8 mouse cellular contexts compared by ENCODE assay signal in the genomic region with DNA sequence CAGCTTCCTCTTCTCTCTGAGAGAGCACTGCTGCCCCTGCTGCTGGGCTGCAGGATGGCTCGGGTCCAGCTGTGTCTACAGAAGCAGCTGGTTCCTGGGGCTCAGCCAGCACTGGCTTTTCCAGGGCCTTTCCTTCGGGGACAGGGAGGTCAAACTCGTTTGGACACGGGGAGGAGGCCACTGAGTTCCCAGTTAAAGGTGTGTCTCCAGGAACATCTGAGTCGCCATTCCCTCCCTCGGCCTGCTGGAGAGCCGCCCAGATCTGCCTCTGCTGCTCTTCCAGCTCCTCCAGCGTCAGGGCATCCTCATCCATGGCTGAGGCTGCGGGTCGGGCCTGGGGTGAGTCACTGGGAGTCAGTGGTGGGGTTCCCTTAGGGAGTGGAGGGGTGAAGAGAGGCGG. TPM values are rescaled to one million over a fixed set of nuclear protein-coding genes. Genes with fewer than 3 reads are reported as not detected.
A peak's percentile ranks its signal among the peaks of the same experiment; 100 is the strongest.
DNase-seq lines count a peak whose midpoint lies in the region; ATAC-seq lines count a peak whose summit lies in the region.
"Had no signal": no experiment of that assay in that cellular context is flagged by ENCODE, and none has a peak within 500 bp of the region (broad histone marks: within the 10 kb centered on the region; RNA-seq: fewer than 3 reads in every experiment).

No protein-coding gene starts in this region.

- H3K27ac ChIP-seq in midbrain, embryonic 14.5 days (replicated peaks; ENCODE audit: low read depth, low read length) = no peak overlapping the region
- no peak overlapping the region for H3K27ac ChIP-seq in midbrain, embryonic 16.5 days (ENCODE audit: low read length)
- 0 out of 2 replicates have a peak overlapping the region, but pooled peaks have one; percentile 36 for H3K27ac ChIP-seq in limb, embryonic 10.5 days
- H3K27ac ChIP-seq: neural tube, embryonic 12.5 days had no signal

- no peaks in the 10 kb centered on the region for H3K27me3 ChIP-seq in midbrain, embryonic 14.5 days (ENCODE audit: control insufficient read depth, insufficient read depth, low read length)
- H3K27me3 ChIP-seq in midbrain, embryonic 16.5 days (ENCODE audit: control insufficient read depth, insufficient read depth, low read depth, low read length) = no peaks in the 10 kb centered on the region
- H3K27me3 ChIP-seq in limb, embryonic 10.5 days (ENCODE audit: low read depth, poor library complexity, severe bottlenecking) = no peaks in the 10 kb centered on the region
- H3K27me3 ChIP-seq: neural tube, embryonic 12.5 days had no signal

- peak; percentile 31 for DNase-seq in midbrain, embryonic 14.5 days
- DNase-seq in fibroblast of lung, adult 2 months (ENCODE audit: low read depth) = peak; percentile 40
- peak; percentile 85 to 87 for DNase-seq in heart, postnatal 14 days
- no peak for DNase-seq in limb, embryonic 10.5 days (ENCODE audit: low spot score)
- DNase-seq in thymus, postnatal 10 days (ENCODE audit: low spot score in 2 of 2) = no peak

- 81% methylated on average over 11 of the region's 11 CpGs for WGBS in midbrain, embryonic 14.5 days
- 75% methylated on average over 11 of the region's 11 CpGs for WGBS in midbrain, embryonic 16.5 days
- 79% methylated on average over 11 of the region's 11 CpGs for WGBS in limb, embryonic 10.5 days

- no peak overlapping the region for H3K4me2 ChIP-seq in midbrain, embryonic 14.5 days (ENCODE audit: low read length)
- no peak overlapping the region for H3K4me2 ChIP-seq in midbrain, embryonic 16.5 days (ENCODE audit: low read length)
- H3K4me2 ChIP-seq: neural tube, embryonic 12.5 days had no signal

- H3K9ac ChIP-seq in midbrain, embryonic 14.5 days (replicated peaks; ENCODE audit: low read length) = no peak overlapping the region
- H3K9ac ChIP-seq in midbrain, embryonic 16.5 days (ENCODE audit: low read depth, low read length) = no peak overlapping the region
- H3K9ac ChIP-seq: neural tube, embryonic 12.5 days had no signal

- H3K4me1 ChIP-seq in midbrain, embryonic 14.5 days (ENCODE audit: control insufficient read depth, insufficient read depth, low read length) = no peaks in the 10 kb centered on the region
- no peaks in the 10 kb centered on the region for H3K4me1 ChIP-seq in midbrain, embryonic 16.5 days (ENCODE audit: control insufficient read depth, insufficient read depth, low read length)
- H3K4me1 ChIP-seq in limb, embryonic 10.5 days = no peaks in the 10 kb centered on the region
- H3K4me1 ChIP-seq: neural tube, embryonic 12.5 days had no signal

- intact Hi-C loops in heart, postnatal 14 days (cut with DNase I) = loop anchor here (1.0 to 5.0 kb wide), 2 partner anchors 74 to 207 kb away; a partner anchor contains a TSS

- no peak overlapping the region for H3K4me3 ChIP-seq in midbrain, embryonic 14.5 days (replicated peaks; ENCODE audit: low read depth, low read length)
- no peak overlapping the region for H3K4me3 ChIP-seq in midbrain, embryonic 16.5 days (ENCODE audit: low read depth, low read length)
- no peak overlapping the region for H3K4me3 ChIP-seq in limb, embryonic 10.5 days
- H3K4me3 ChIP-seq: neural tube, embryonic 12.5 days had no signal

- H3K36me3 ChIP-seq in midbrain, embryonic 14.5 days (ENCODE audit: control insufficient read depth, insufficient read depth, low read length) = peaks cover 82% of the 10 kb centered on the region
- H3K36me3 ChIP-seq in midbrain, embryonic 16.5 days (ENCODE audit: control insufficient read depth, insufficient read depth, low read length) = peaks cover 37% of the 10 kb centered on the region
- peaks cover 88% of the 10 kb centered on the region for H3K36me3 ChIP-seq in limb, embryonic 10.5 days

- H3K9me3 ChIP-seq in midbrain, embryonic 14.5 days (ENCODE audit: control insufficient read depth, low read length) = no peaks in the 10 kb centered on the region
- no peaks in the 10 kb centered on the region for H3K9me3 ChIP-seq in midbrain, embryonic 16.5 days (replicated peaks; ENCODE audit: control insufficient read depth, low read length, poor library complexity, severe bottlenecking)
- no peaks in the 10 kb centered on the region for H3K9me3 ChIP-seq in limb, embryonic 10.5 days (replicated peaks)
- H3K9me3 ChIP-seq: neural tube, embryonic 12.5 days had no signal

- no peak for ATAC-seq in midbrain, embryonic 14.5 days (ENCODE audit: low FRiP score, low TSS enrichment)
- ATAC-seq in midbrain, embryonic 16.5 days = no peak
- ATAC-seq in activated CD4-positive, CD25-positive, alpha-beta regulatory T cell, adult 4 months = no peak

RNA-seq across cellular contexts. Expression of a gene that starts 16.2 kb away (rescaled TPM):
- 73.0 and 75.1 TPM in 2 replicates for polyA plus RNA-seq in midbrain, embryonic 14.5 days (2014; fragmentation: Nextera tagmentation; extraction: Ambion mirVana)
- 86.1 and 93.6 TPM in 2 replicates for polyA plus RNA-seq in midbrain, embryonic 16.5 days (2015; fragmentation: Nextera tagmentation; extraction: Ambion mirVana)
- 100 to 1,000 TPM; 118 to 125 TPM for total RNA-seq in heart, postnatal 14 days (2021)
- 46.3 and 48.7 TPM in 2 replicates for polyA plus RNA-seq in limb, embryonic 10.5 days (2016; fragmentation: Nextera tagmentation; extraction: Ambion mirVana)
- 10 to 100 TPM; 43.3 to 49.8 TPM for polyA plus RNA-seq in activated CD4-positive, CD25-positive, alpha-beta regulatory T cell, adult 4 months (2017; shearing (Covaris generic))

RNA-seq across cellular contexts. Expression of a gene that starts 20.3 kb away (rescaled TPM):
- 56.5 and 80.0 TPM in 2 replicates for polyA plus RNA-seq in midbrain, embryonic 14.5 days (2014; fragmentation: Nextera tagmentation; extraction: Ambion mirVana)
- 70.5 and 76.7 TPM in 2 replicates for polyA plus RNA-seq in midbrain, embryonic 16.5 days (2015; fragmentation: Nextera tagmentation; extraction: Ambion mirVana)
- total RNA-seq in heart, postnatal 14 days (2021) = 10 to 100 TPM; 30.9 to 35.7 TPM
- polyA plus RNA-seq in limb, embryonic 10.5 days (2016; fragmentation: Nextera tagmentation; extraction: Ambion mirVana) = 98.1 and 111 TPM in 2 replicates
- 10 to 100 TPM; 55.2 to 55.4 TPM for polyA plus RNA-seq in activated CD4-positive, CD25-positive, alpha-beta regulatory T cell, adult 4 months (2017; shearing (Covaris generic))

RNA-seq across cellular contexts. Expression of a gene that starts 48.6 kb away (rescaled TPM):
- 137 and 138 TPM in 2 replicates for polyA plus RNA-seq in midbrain, embryonic 14.5 days (2014; fragmentation: Nextera tagmentation; extraction: Ambion mirVana)
- polyA plus RNA-seq in midbrain, embryonic 16.5 days (2015; fragmentation: Nextera tagmentation; extraction: Ambion mirVana) = 124 and 134 TPM in 2 replicates
- 10 to 100 TPM; 48.9 to 50.9 TPM for total RNA-seq in heart, postnatal 14 days (2021)
- polyA plus RNA-seq in limb, embryonic 10.5 days (2016; fragmentation: Nextera tagmentation; extraction: Ambion mirVana) = 113 and 138 TPM in 2 replicates
- 100 to 1,000 TPM; 149 to 161 TPM for polyA plus RNA-seq in activated CD4-positive, CD25-positive, alpha-beta regulatory T cell, adult 4 months (2017; shearing (Covaris generic))

RNA-seq across cellular contexts. Expression of a gene that starts 48.9 kb away (rescaled TPM):
- polyA plus RNA-seq in midbrain, embryonic 14.5 days (2014; fragmentation: Nextera tagmentation; extraction: Ambion mirVana) = 4.0 and 5.6 TPM in 2 replicates
- 2.8 and 3.1 TPM in 2 replicates for polyA plus RNA-seq in midbrain, embryonic 16.5 days (2015; fragmentation: Nextera tagmentation; extraction: Ambion mirVana)
- 1 to 10 TPM; 3.4 to 4.9 TPM for total RNA-seq in heart, postnatal 14 days (2021)
- 45.8 and 48.8 TPM in 2 replicates for polyA plus RNA-seq in limb, embryonic 10.5 days (2016; fragmentation: Nextera tagmentation; extraction: Ambion mirVana)
- polyA plus RNA-seq in activated CD4-positive, CD25-positive, alpha-beta regulatory T cell, adult 4 months (2017; shearing (Covaris generic)) = 1 to 10 TPM; 5.5 to 8.9 TPM

Comparison
In these comparisons a context has a peak if more than half of its experiments do, and no peak if none do; other contexts are left out.
1. DNase-seq: peak in midbrain, embryonic 14.5 days (single experiment), fibroblast of lung, adult 2 months (single experiment) and heart, postnatal 14 days (2 of 2); none in limb, embryonic 10.5 days (single experiment) and thymus, postnatal 10 days (0 of 2).